Mouse (Mus musculus): ENCODE measurements around the gene Slc34a3. TPM values are rescaled to one million over a fixed set of nuclear protein-coding genes. Genes with fewer than 3 reads are reported as not detected.

Slc34a3 gene
- polyA plus RNA-seq, 1 experiment from 2014 or later, result not detected

- H3K36me3 ChIP-seq (replicated peaks), result peaks cover 4% of the 10 kb centered on the region; the same call in 1 of the 2 replicates
- H3K27ac ChIP-seq, result no peak within 1 kb of the TSS
- peak within 1 kb of the TSS; percentile 2; the same call in 1 of the 2 replicates for H3K4me3 ChIP-seq
- H3K9me3 ChIP-seq, result no peaks in the 10 kb centered on the region
- WGBS, result 80% methylated on average over 3 of the region's 3 CpGs
- no peak for DNase-seq (ENCODE audit: extremely low spot score, low spot score)
- H3K4me1 ChIP-seq, result peaks cover 26% of the 10 kb centered on the region
- peaks cover 22% of the 10 kb centered on the region for H3K27me3 ChIP-seq (ENCODE audit: poor library complexity, severe bottlenecking)
Measured at GRCm38 (mm10) chr2:25214444-25214843, 19.7 kb downstream of the Slc34a3 start, which contains the start of gene Stpg3. Gene Stpg3, minus strand, starts transcription at chr2:25214637.

GRCm38 (mm10) chr2:25213266-25213865, 20.8 kb downstream of the Slc34a3 start:
- WGBS, result 67% methylated on average over 23 of the region's 23 CpGs
- peaks cover 22% of the 10 kb centered on the region for H3K27me3 ChIP-seq (ENCODE audit: poor library complexity, severe bottlenecking)
- no peak overlapping the region for H3K27ac ChIP-seq
- DNase-seq (ENCODE audit: extremely low spot score, low spot score), result no peak
- H3K36me3 ChIP-seq (replicated peaks), result peaks cover 14% of the 10 kb centered on the region
- H3K4me3 ChIP-seq, result peak overlapping the region; percentile 2; the same call in 1 of the 2 replicates
- peaks cover 26% of the 10 kb centered on the region for H3K4me1 ChIP-seq
- H3K9me3 ChIP-seq, result no peaks in the 10 kb centered on the region

DNA sequence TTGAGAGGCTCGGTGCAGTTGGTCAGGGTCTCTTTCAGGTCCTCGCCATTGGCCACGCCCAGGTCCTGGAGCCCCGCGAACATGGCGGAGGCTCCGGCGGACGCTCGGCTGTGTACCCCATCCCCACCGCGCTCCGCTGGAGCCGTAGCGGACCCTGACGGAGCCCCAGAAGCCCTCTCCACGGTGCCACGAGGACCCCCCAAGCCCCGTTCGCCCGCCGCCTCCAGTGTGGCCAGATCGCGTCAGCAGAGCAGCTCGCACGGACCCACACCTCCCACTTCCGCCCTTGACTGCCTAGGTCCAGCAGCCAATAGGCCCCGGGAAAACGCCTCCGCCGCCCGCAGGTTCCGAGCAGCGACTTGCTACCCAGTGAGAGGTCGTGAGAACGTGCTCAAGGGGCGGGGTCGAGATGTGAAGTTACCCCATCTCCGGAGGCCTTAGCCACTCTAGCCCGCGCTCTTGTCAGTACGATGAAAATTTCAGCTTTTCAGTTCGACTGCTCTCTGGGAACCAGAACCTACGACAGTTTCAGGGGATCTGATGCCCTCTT, 23.0 kb downstream of the Slc34a3 start, which contains the start of gene Nelfb:
Nelfb (minus strand) TSS at position 369 of the 550 bp plus-strand sequence.
- no peaks in the 10 kb centered on the region for H3K9me3 ChIP-seq
- DNase-seq (ENCODE audit: extremely low spot score, low spot score), result peak; percentile 95
- peak within 1 kb of the TSS; percentile 95 for H3K4me3 ChIP-seq
- under 1% methylated on average over 44 of the region's 44 CpGs for WGBS
- peaks cover 26% of the 10 kb centered on the region for H3K4me1 ChIP-seq
- peaks cover 35% of the 10 kb centered on the region for H3K36me3 ChIP-seq (replicated peaks)
- H3K27ac ChIP-seq, result peak within 1 kb of the TSS; percentile 99
- peaks cover 22% of the 10 kb centered on the region for H3K27me3 ChIP-seq (ENCODE audit: poor library complexity, severe bottlenecking)

DNA sequence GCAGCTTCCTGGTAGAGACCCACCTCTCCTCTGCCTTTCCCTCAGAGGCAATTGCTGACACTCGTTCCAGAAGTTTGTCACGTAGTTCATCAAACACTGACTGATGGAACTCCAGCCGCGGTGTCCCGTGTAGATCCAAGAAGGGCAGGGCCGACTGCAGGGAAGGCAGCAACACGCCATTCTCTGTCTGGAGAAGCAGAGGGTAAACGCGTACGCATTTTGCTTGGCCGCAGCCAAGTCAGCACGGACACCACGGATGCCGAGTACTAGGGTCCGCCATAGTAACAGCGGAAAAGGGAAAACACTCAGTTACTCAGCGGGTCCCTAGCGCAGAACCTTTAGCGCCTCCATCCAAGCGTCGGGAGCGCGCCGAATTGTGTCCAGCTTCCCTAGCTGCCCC, 23.5 kb downstream of the Slc34a3 start:
- DNase-seq (ENCODE audit: extremely low spot score, low spot score), result no peak
- H3K36me3 ChIP-seq (replicated peaks), result peaks cover 40% of the 10 kb centered on the region
- H3K4me3 ChIP-seq, result peak overlapping the region; percentile 95
- H3K9me3 ChIP-seq, result no peaks in the 10 kb centered on the region
- H3K27ac ChIP-seq, result peak overlapping the region; percentile 99
- peaks cover 22% of the 10 kb centered on the region for H3K27me3 ChIP-seq (ENCODE audit: poor library complexity, severe bottlenecking)
- peaks cover 26% of the 10 kb centered on the region for H3K4me1 ChIP-seq
- WGBS, result 1% methylated on average over 24 of the region's 24 CpGs

GRCm38 (mm10) chr2:25207593-25207992, 26.6 kb downstream of the Slc34a3 start:
- Histone ChIP-seq H3K4me3 (no peak overlapping the region), H3K9me3 (no peaks in the 10 kb centered on the region), H3K27me3 (ENCODE audit: poor library complexity, severe bottlenecking) (peaks cover 6% of the 10 kb centered on the region), H3K4me1 (peaks cover 26% of the 10 kb centered on the region), H3K27ac (no peak overlapping the region), H3K36me3 (replicated peaks) (peaks cover 71% of the 10 kb centered on the region)
- DNase-seq (ENCODE audit: extremely low spot score, low spot score), result no peak
- WGBS, result 91% methylated on average over 1 of the region's 1 CpGs

DNA sequence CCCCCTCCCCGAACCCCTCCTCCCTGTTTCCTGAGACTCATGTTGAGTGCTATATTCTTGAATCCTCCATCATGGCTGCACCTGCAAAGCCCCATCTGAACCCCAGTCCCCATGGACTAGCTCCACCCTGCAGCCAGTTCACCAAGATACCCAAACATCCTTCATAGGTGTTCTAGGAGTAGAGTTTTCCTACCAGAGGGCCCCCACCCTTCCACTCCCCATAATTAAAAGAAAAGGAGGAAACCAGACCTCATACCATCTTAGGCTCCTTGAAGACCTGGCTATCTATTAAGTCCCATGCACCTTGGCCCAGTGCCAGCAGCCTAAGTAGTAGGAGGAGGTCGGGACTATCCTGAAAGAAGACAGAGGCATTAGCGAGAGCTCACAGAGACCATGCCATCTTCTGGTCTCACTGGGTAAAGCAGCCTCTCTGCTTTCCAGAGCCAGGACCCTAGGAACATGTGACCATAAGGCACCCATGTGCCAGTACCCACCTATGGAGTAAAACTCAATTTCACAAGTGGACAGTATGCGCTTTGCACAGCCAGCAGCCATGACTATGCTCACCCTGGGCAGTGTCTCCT, 30.4 kb downstream of the Slc34a3 start:
- no peaks in the 10 kb centered on the region for H3K27me3 ChIP-seq (ENCODE audit: poor library complexity, severe bottlenecking)
- H3K4me1 ChIP-seq, result 0 out of 2 replicates have a peak, but pooled peaks cover under 1% of the 10 kb centered on the region
- no peaks in the 10 kb centered on the region for H3K9me3 ChIP-seq
- peaks cover 99% of the 10 kb centered on the region for H3K36me3 ChIP-seq (replicated peaks)
- 76% methylated on average over 4 of the region's 4 CpGs for WGBS
- DNase-seq (ENCODE audit: extremely low spot score, low spot score), result no peak
- no peak overlapping the region for H3K4me3 ChIP-seq
- no peak overlapping the region for H3K27ac ChIP-seq

- H3K27me3 ChIP-seq (ENCODE audit: poor library complexity, severe bottlenecking), result peaks cover 24% of the 10 kb centered on the region
- peaks cover 78% of the 10 kb centered on the region for H3K36me3 ChIP-seq (replicated peaks)
- DNase-seq (ENCODE audit: extremely low spot score, low spot score), result no peak
- no peak overlapping the region for H3K27ac ChIP-seq
- no peaks in the 10 kb centered on the region for H3K9me3 ChIP-seq
- 100% methylated on average over 2 of the region's 2 CpGs for WGBS
- peaks cover 25% of the 10 kb centered on the region for H3K4me1 ChIP-seq
- H3K4me3 ChIP-seq, result no peak overlapping the region
Measured at GRCm38 (mm10) chr2:25200631-25201030, 33.5 kb downstream of the Slc34a3 start.

GRCm38 (mm10) chr2:25197946-25198345, 36.2 kb downstream of the Slc34a3 start:
- H3K27ac ChIP-seq, result no peak overlapping the region
- peaks cover 44% of the 10 kb centered on the region for H3K4me1 ChIP-seq
- DNase-seq (ENCODE audit: extremely low spot score, low spot score), result no peak
- H3K27me3 ChIP-seq (ENCODE audit: poor library complexity, severe bottlenecking), result peaks cover 45% of the 10 kb centered on the region
- H3K36me3 ChIP-seq (replicated peaks), result peaks cover 51% of the 10 kb centered on the region
- no peaks in the 10 kb centered on the region for H3K9me3 ChIP-seq
- H3K4me3 ChIP-seq, result no peak overlapping the region

DNA sequence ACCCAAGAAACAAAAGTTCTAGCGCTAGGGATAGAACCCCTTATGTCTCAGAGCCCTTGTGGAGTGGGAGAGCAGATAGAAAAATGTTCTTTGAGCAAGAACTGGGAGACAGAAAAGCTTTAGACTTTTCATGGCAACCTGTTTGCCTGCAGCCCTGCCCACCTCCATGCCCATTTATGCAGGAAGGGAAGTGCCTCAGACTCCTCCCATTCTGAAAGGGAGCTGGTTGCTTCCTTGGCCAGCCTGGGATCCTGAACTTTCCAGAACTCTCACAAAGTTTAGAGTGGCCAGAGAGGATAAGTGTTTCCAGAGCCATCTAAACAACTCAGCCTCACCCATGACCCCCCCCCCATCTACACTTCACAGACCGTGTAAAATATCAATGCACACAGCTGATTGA, 37.0 kb downstream of the Slc34a3 start:
- DNase-seq (ENCODE audit: extremely low spot score, low spot score), result no peak

GRCm38 (mm10) chr2:25196172-25196954, 37.8 kb downstream of the Slc34a3 start, which contains the start of gene Tor4a:
Gene Tor4a, minus strand, starts transcription at chr2:25196886.
- DNase-seq (ENCODE audit: extremely low spot score, low spot score), result no peak
- peak within 1 kb of the TSS; percentile 38 for H3K4me3 ChIP-seq
- 10% methylated on average over 8 of the region's 8 CpGs for WGBS

More for the DNA sequence above, 37.0 kb downstream of the Slc34a3 start:
- WGBS, result 22% methylated on average over 2 of the region's 2 CpGs
- Histone ChIP-seq H3K27me3 (ENCODE audit: poor library complexity, severe bottlenecking) (peaks cover 45% of the 10 kb centered on the region), H3K4me3 (0 out of 2 replicates have a peak overlapping the region, but pooled peaks have one; percentile 21), H3K4me1 (peaks cover 45% of the 10 kb centered on the region), H3K9me3 (no peaks in the 10 kb centered on the region), H3K27ac (no peak overlapping the region), H3K36me3 (replicated peaks) (peaks cover 43% of the 10 kb centered on the region)

GRCm38 (mm10) chr2:25195211-25196156, 38.7 kb downstream of the Slc34a3 start:
- no peak for DNase-seq (ENCODE audit: extremely low spot score, low spot score)
- WGBS, result 19% methylated on average over 55 of the region's 55 CpGs
- peak overlapping the region; percentile 38 for H3K4me3 ChIP-seq

More at GRCm38 (mm10) chr2:25196172-25196954, 37.8 kb downstream of the Slc34a3 start, which contains the start of gene Tor4a:
- H3K9me3 ChIP-seq, result no peaks in the 10 kb centered on the region
- H3K4me1 ChIP-seq, result peaks cover 45% of the 10 kb centered on the region
- peaks cover 35% of the 10 kb centered on the region for H3K36me3 ChIP-seq (replicated peaks)
- H3K27ac ChIP-seq, result peak within 1 kb of the TSS; percentile 22; the same call in 1 of the 2 replicates
- peaks cover 45% of the 10 kb centered on the region for H3K27me3 ChIP-seq (ENCODE audit: poor library complexity, severe bottlenecking)

More at GRCm38 (mm10) chr2:25195211-25196156, 38.7 kb downstream of the Slc34a3 start:
- H3K9me3 ChIP-seq, result no peaks in the 10 kb centered on the region
- peaks cover 26% of the 10 kb centered on the region for H3K36me3 ChIP-seq (replicated peaks)
- peak overlapping the region; percentile 22; the same call in 1 of the 2 replicates for H3K27ac ChIP-seq
- peaks cover 45% of the 10 kb centered on the region for H3K27me3 ChIP-seq (ENCODE audit: poor library complexity, severe bottlenecking)
- H3K4me1 ChIP-seq, result peaks cover 45% of the 10 kb centered on the region

All from forebrain, embryonic 10.5 days (tissue).